Mouse (Mus musculus) embryonic stem cell, embryonic (primary cell): ENCODE measurements around the gene Ano1.

Experiments used
- CTCF ChIA-PET, 4 experiments: fragments of 300-600 bp in 2 of 4; fragments of 350-600 bp in 2 of 4; sonication (Branson Sonifier 250); formaldehyde crosslinking; loops; one replicate each; lab custom pipeline; 2022; ENCODE audit warnings: inconsistent platforms in 2 of 4; lab: Charles Lee
- POLR2A ChIA-PET, 4 experiments: fragments of 300-600 bp in 2 of 4; fragments of 350-600 bp in 2 of 4; sonication (Branson Sonifier 250); formaldehyde crosslinking; loops; one replicate each; lab custom pipeline; 2022; ENCODE audit warnings: antibody characterized with exemption in 4 of 4, inconsistent platforms in 1 of 4; lab: Charles Lee

The Ano1 gene

GRCm38 (mm10) chr7:144562016-144562415, 189.8 kb downstream of the Ano1 start:
- POLR2A ChIA-PET, result interaction anchor here in 2 of 4 experiments (0.6 to 1.5 kb wide), 3 partner anchors 20 to 103 kb away, joined by 3 read pairs; partner anchors contain the start of gene Fadd (in 1 of the 2)
- CTCF ChIA-PET, result interaction anchor here in 2 of 4 experiments (0.6 to 1.1 kb wide), 4 partner anchors 20 to 174 kb away, joined by 3 to 7 read pairs (median 4); partner anchors contain the start of gene Fadd (in 1 of the 2)

DNA sequence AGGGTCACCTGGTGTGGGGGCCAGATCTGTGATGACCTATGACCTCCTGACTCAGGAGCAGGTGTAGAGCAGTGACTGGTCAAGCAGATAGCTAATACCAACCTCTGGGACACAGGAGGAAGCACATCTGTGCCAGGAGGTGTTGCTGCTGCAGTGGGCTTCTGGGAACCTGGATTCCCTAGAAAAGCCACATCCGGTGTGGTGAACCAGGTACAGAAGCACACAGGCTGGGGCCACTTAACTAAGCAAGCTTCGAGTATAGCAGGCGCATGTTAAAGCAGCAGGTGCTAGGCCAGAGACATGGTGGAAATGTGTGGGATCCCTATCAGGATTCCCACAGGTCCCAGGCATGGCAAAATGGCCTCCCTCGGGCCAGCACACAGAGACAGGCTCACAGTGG, 191.2 kb downstream of the Ano1 start:
- ChIA-PET POLR2A (no interaction called here), CTCF (interaction anchor here in 1 of 4 experiments (0.5 kb wide), 1 partner anchor 96 kb away, joined by 5 read pairs; no protein-coding TSS in a partner anchor)

GRCm38 (mm10) chr7:144558552-144558951, 193.2 kb downstream of the Ano1 start:
- ChIA-PET POLR2A (interaction anchor here in 1 of 4 experiments (0.5 kb wide), 1 partner anchor 136 kb away, joined by 3 read pairs; no protein-coding TSS in a partner anchor), CTCF (interaction anchor here in 1 of 4 experiments (1.2 kb wide), 1 partner anchor 23 kb away, joined by 3 read pairs; the partner anchor contains the start of gene Fadd)

- POLR2A ChIA-PET, result interaction anchor here in 2 of 4 experiments (0.6 to 2.0 kb wide), 3 partner anchors 11 to 168 kb away, joined by 3 to 11 read pairs (median 4); partner anchors contain the start of gene Fadd (in 1 of the 2)
- CTCF ChIA-PET, result interaction anchor here in 2 of 4 experiments (1.1 to 1.4 kb wide), 2 partner anchors 222 to 346 kb away, joined by 3 to 4 read pairs; no protein-coding TSS in a partner anchor
Observed at GRCm38 (mm10) chr7:144554123-144554472, 197.7 kb downstream of the Ano1 start.

DNA sequence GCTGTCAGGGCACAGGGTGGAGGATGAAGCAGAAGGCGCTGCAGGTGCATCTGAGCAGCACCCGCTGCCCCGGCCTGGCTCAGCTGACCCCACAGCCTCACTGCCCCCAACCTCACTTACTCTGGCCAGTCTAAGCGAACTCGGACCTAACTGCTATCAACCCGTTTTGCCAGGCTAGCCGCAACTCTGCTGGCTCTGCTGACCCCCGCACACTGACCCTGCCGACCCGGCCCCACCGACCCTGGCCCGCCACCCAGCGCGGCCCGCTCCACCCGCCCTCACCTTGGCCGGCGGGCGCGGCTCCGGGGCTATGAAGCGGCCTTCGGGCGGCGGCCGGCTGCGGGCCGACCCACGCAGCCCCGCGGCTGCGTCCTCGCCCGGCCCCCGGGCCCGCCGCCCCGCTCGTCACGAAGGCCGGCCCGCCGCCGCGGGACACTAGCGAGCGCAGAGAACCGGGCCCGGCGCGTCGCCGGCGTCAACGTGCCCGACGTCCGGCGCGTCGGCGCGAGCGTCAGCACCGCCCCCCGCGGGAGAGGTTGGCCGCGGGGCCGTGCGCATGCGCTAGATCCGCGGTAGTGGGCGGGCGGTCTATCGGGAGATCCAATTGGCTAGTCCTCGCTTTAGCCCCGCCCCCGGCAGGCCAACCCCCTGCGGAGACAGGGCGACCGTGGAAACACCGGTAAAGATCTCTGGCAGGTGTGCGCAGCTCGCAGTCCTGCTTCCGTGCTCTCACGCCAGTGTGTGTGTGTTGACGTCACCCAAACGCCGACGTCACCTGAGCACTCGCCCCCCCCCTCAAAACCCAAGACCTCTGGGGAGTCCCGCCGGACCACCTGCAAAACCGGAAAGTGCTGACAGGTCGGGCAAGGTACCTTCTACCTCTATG, 198.3 kb downstream of the Ano1 start, which contains the start of gene Ppfia1:
Ppfia1 (minus strand) TSS at position 493 of the 886 bp plus-strand sequence.
- ChIA-PET POLR2A (interaction anchor here in 3 of 4 experiments (0.6 to 2.0 kb wide), 10 partner anchors 12 to 837 kb away, joined by 3 to 11 read pairs (median 3); partner anchors contain the start of gene Fadd (in 2 of the 3)), CTCF (interaction anchor here in 3 of 4 experiments (0.6 to 1.2 kb wide), 4 partner anchors 124 to 497 kb away, joined by 3 to 8 read pairs (median 3); no protein-coding TSS in a partner anchor)

DNA sequence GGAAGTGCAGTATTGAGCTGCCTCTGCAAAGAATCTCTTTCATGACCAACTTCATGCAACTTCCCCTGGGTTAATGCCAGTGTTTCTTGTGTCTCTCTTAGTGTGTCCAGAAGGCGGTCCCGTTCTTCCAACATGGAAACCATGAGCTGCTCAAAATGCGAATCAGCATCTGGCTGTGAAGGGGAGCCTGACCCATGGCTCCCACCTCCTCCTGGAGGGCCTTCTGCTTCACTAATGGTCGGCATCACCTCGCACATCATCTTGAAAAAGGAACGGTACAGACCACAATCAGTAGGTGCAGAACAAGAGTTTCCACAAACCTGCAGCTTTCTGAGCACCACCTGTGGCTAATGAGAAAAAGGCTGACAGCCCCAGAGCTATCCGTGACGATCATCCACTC, 199.5 kb downstream of the Ano1 start:
- CTCF ChIA-PET, result interaction anchor here in 2 of 4 experiments (0.7 to 1.2 kb wide), 3 partner anchors 79 to 355 kb away, joined by 3 to 8 read pairs (median 4); no protein-coding TSS in a partner anchor
- POLR2A ChIA-PET, result interaction anchor here in 2 of 4 experiments (0.6 to 3.1 kb wide), 9 partner anchors 13 to 686 kb away, joined by 3 to 12 read pairs (median 3); partner anchors contain the start of gene Fadd (in 2 of the 2)

GRCm38 (mm10) chr7:144550811-144551210, 201.0 kb downstream of the Ano1 start:
- ChIA-PET CTCF (interaction anchor here in 1 of 4 experiments (1.2 kb wide), 1 partner anchor 231 kb away, joined by 3 read pairs; no protein-coding TSS in a partner anchor), POLR2A (interaction anchor here in 1 of 4 experiments (2.2 to 3.1 kb wide), 2 partner anchors 11 to 31 kb away, joined by 10 to 12 read pairs; partner anchors contain the start of gene Fadd)

GRCm38 (mm10) chr7:144549904-144550566, 201.7 kb downstream of the Ano1 start:
- ChIA-PET POLR2A (interaction anchor here in 2 of 4 experiments (0.9 to 3.1 kb wide), 4 partner anchors 9 to 32 kb away, joined by 3 to 12 read pairs (median 6); partner anchors contain the start of gene Fadd (in 1 of the 2)), CTCF (interaction anchor here in 2 of 4 experiments (0.6 to 1.2 kb wide), 4 partner anchors 26 to 333 kb away, joined by 3 read pairs; no protein-coding TSS in a partner anchor)

DNA sequence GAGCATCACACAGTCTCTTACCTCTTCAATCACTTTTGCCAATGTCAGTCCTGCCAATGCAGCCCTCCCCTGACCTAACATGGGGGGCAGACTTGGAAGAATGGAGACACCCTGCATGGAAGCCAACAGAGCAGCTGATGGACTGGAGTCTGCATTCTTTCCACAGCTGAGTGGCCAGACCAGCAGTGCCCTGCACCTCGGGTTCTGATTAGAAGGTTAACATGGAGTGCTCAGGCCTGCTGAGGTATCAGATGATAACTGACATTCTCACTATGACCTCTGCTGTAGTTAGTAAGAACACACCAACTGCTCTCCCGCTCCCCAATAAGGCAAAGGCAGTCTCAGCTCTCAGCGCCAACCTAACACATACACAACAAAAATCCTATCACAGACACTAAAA, 206.5 kb downstream of the Ano1 start:
- CTCF ChIA-PET, result interaction anchor here in 1 of 4 experiments (0.7 kb wide), 1 partner anchor 21 kb away, joined by 4 read pairs; no protein-coding TSS in a partner anchor

GRCm38 (mm10) chr7:144541351-144541750, 210.4 kb downstream of the Ano1 start:
- ChIA-PET POLR2A (interaction anchor here in 2 of 4 experiments (0.6 to 2.3 kb wide), 5 partner anchors 9 to 421 kb away, joined by 3 to 10 read pairs (median 4); no protein-coding TSS in a partner anchor), CTCF (interaction anchor here in 2 of 4 experiments (0.6 to 0.7 kb wide), 3 partner anchors 53 to 625 kb away, joined by 3 read pairs; no protein-coding TSS in a partner anchor)

More for the DNA sequence above, 206.5 kb downstream of the Ano1 start:
- POLR2A ChIA-PET, result no interaction called here

- POLR2A ChIA-PET, result interaction anchor here in 1 of 4 experiments (1.1 to 2.3 kb wide), 3 partner anchors 11 to 26 kb away, joined by 4 to 10 read pairs (median 6); no protein-coding TSS in a partner anchor
- CTCF ChIA-PET, result no interaction called here
Observed at GRCm38 (mm10) chr7:144539146-144539545, 212.6 kb downstream of the Ano1 start.
